Mouse (Mus musculus) hindbrain, embryonic 14.5 days (tissue): ENCODE data around the gene B9d2. TPM values are rescaled to one million over a fixed set of nuclear protein-coding genes. Genes with fewer than 3 reads are reported as not detected.

Experiments used
- ATAC-seq: fragments of 200-750 bp; cut with Nextera tagmentation; 2 replicates; pipeline ENCODE4 v1.8.0; 2017; ENCODE audit warnings: moderate number of reproducible peaks, mild to moderate bottlenecking, moderate TSS enrichment, moderate library complexity; ENCODE audit not compliant: low FRiP score
- DNase-seq: peaks from one replicate; pipeline ENCODE4 v3.0.0-alpha.2; 2015; ENCODE audit warnings: low spot score
- H3K27ac ChIP-seq: fragments of 300-500 bp; sonication (generic); 2 replicates; pipeline ENCODE4 v1.5.1; 2014; ENCODE audit warnings: mild to moderate bottlenecking, moderate library complexity
- H3K27me3 ChIP-seq: fragments of 300-500 bp; sonication (generic); 2 replicates; pipeline ENCODE4 v1.6.1; 2014; ENCODE audit warnings: mild to moderate bottlenecking, low read length, mixed read lengths; ENCODE audit not compliant: control insufficient read depth, insufficient read depth
- H3K36me3 ChIP-seq: fragments of 300-500 bp; sonication (generic); replicated peaks from 2 replicates; pipeline ENCODE4 v1.6.1; 2014; ENCODE audit not compliant: control insufficient read depth, insufficient read depth
- H3K4me1 ChIP-seq: fragments of 300-500 bp; sonication (generic); replicated peaks from 2 replicates; pipeline ENCODE4 v1.6.1; 2014; ENCODE audit warnings: antibody characterized with exemption, low read length, mixed read lengths; ENCODE audit not compliant: control insufficient read depth, insufficient read depth
- H3K4me2 ChIP-seq: fragments of 300-500 bp; sonication (generic); replicated peaks from 2 replicates; pipeline ENCODE4 v1.6.1; 2014; ENCODE audit warnings: mild to moderate bottlenecking, moderate library complexity
- H3K4me3 ChIP-seq: fragments of 300-500 bp; sonication (generic); replicated peaks from 2 replicates; pipeline ENCODE4 v1.5.1; 2014; ENCODE audit warnings: mild to moderate bottlenecking, low read length
- H3K9ac ChIP-seq: fragments of 300-500 bp; sonication (generic); 2 replicates; pipeline ENCODE4 v1.6.1; 2014
- H3K9me3 ChIP-seq: fragments of 300-500 bp; sonication (generic); 2 replicates; pipeline ENCODE4 v1.6.1; 2016; ENCODE audit warnings: low read length; ENCODE audit not compliant: control insufficient read depth
- WGBS: fragments of 180-500 bp; shearing (Covaris S2); extraction: QIAGEN DNeasy Blood & Tissue Kit; methylation state at CpG from one replicate; pipeline ENCODE4 v1.1.7; 2014; 5-methylcytosine and 5-hydroxymethylcytosine counted together
- polyA plus RNA-seq: library from polyadenylated mRNA; unstranded; fragments of >200 nt; fragmentation: Nextera tagmentation; extraction: Ambion mirVana; gene quantifications from 2 replicates; pipeline ENCODE4 v1.2.1, GENCODE M21; 2014

B9d2 gene
- polyA plus RNA-seq, 1 experiment from 2014 or later: 42.7 TPM

DNA sequence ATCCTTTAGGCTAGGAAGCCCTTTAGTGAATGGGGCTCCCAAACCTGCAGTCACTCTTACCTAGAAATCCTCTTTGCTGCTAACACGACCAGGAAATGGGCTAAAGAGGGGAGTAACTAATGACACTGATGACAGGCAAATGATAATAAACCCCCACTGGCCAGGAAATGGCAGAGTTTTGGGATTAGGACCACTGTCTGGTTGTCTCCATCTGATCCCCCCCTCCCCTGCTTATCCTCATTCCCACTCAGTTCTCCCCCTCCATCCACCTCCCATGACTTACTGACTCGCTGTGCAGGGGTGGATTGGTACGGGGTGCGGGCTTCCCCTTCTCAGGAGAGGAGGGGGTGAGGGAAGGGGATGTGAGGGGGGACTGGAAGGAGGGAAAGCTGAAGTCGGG is 9.5 kb downstream of the B9d2 start:
- no peak for DNase-seq
- Histone ChIP-seq H3K36me3 (no peaks in the 10 kb centered on the region), H3K4me3 (no peak overlapping the region), H3K27me3 (peaks cover 71% of the 10 kb centered on the region), H3K27ac (no peak overlapping the region), H3K4me1 (peaks cover 10% of the 10 kb centered on the region; the same call in 1 of the 2 replicates), H3K9me3 (no peaks in the 10 kb centered on the region), H3K4me2 (peak overlapping the region; percentile 50; the same call in 1 of the 2 replicates), H3K9ac (no peak overlapping the region)
- ATAC-seq: no peak
- 39% methylated on average over 5 of the region's 5 CpGs for WGBS

DNA sequence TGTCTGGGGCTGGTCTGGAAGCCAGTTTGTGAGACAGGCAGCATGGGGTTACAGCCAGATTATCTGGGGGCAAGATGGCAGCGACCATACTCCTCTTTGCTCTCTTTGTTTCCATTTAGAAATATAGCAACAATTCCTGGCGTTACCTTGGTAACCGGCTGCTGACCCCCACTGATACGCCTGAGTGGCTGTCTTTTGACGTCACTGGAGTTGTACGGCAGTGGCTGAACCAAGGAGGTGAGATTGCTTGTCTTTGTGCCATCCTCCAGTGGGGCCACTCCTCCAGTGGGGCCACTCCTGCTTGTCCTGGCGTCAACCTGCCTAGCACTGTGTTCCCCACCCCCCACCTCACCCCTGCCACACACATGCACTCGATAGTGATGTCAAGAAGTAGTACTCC is 13.5 kb downstream of the B9d2 start:
- DNase-seq (no peak), ATAC-seq (no peak)
- Histone ChIP-seq H3K9ac (no peak overlapping the region), H3K4me1 (no peaks in the 10 kb centered on the region), H3K9me3 (no peaks in the 10 kb centered on the region), H3K4me2 (no peak overlapping the region), H3K36me3 (no peaks in the 10 kb centered on the region), H3K27ac (no peak overlapping the region), H3K4me3 (no peak overlapping the region), H3K27me3 (peaks cover 32% of the 10 kb centered on the region)
- WGBS: 43% methylated on average over 8 of the region's 8 CpGs

GRCm38 (mm10) chr7:25699851-25700250 is 19.3 kb downstream of the B9d2 start:
- H3K27ac ChIP-seq: no peak overlapping the region
- no peaks in the 10 kb centered on the region for H3K9me3 ChIP-seq
- 55% methylated on average over 13 of the region's 13 CpGs for WGBS

DNA sequence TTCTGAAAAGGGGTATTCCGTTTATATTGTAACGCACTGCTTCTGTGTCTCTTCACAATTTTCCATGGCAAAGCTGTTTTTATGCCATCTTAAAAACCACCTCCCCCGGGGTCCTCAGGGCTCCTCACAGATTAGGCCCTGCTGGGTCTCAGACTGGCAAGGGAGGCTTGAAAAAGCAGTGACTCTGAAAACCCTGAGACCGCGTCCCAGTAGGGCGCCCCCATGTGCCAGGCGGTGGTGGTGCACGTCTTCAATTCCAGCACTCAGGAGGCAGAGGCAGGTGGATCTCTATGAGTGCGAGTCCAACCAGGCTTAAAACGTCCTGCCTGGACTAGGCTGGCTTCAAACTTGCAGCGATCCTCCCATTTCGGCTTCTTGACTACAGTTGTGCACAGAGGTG is 20.2 kb downstream of the B9d2 start:
- no peak for ATAC-seq
- Histone ChIP-seq H3K4me2 (no peak overlapping the region), H3K9ac (no peak overlapping the region), H3K27ac (no peak overlapping the region), H3K36me3 (no peaks in the 10 kb centered on the region), H3K4me3 (no peak overlapping the region), H3K9me3 (no peaks in the 10 kb centered on the region), H3K4me1 (peaks cover 17% of the 10 kb centered on the region; the same call in 1 of the 2 replicates), H3K27me3 (0 out of 2 replicates have a peak, but pooled peaks cover 10% of the 10 kb centered on the region)
- 79% methylated on average over 12 of the region's 12 CpGs for WGBS
- DNase-seq: no peak

More at GRCm38 (mm10) chr7:25699851-25700250, 19.3 kb downstream of the B9d2 start:
- Histone ChIP-seq H3K27me3 (0 out of 2 replicates have a peak, but pooled peaks cover 10% of the 10 kb centered on the region), H3K9ac (no peak overlapping the region), H3K36me3 (no peaks in the 10 kb centered on the region), H3K4me2 (no peak overlapping the region), H3K4me1 (peaks cover 10% of the 10 kb centered on the region; the same call in 1 of the 2 replicates), H3K4me3 (no peak overlapping the region)
- no peak for ATAC-seq
- no peak for DNase-seq

- peaks cover 17% of the 10 kb centered on the region; the same call in 1 of the 2 replicates for H3K4me1 ChIP-seq
- no peak overlapping the region for H3K4me2 ChIP-seq
- H3K4me3 ChIP-seq: no peak overlapping the region
- 98% methylated on average over 2 of the region's 2 CpGs for WGBS
- H3K27ac ChIP-seq: no peak overlapping the region
- no peaks in the 10 kb centered on the region for H3K9me3 ChIP-seq
- ATAC-seq (no peak), DNase-seq (no peak)
- H3K9ac ChIP-seq: no peak overlapping the region
- H3K27me3 ChIP-seq: 0 out of 2 replicates have a peak, but pooled peaks cover 10% of the 10 kb centered on the region
- no peaks in the 10 kb centered on the region for H3K36me3 ChIP-seq
Observed at GRCm38 (mm10) chr7:25702350-25702749, 21.8 kb downstream of the B9d2 start.

DNA sequence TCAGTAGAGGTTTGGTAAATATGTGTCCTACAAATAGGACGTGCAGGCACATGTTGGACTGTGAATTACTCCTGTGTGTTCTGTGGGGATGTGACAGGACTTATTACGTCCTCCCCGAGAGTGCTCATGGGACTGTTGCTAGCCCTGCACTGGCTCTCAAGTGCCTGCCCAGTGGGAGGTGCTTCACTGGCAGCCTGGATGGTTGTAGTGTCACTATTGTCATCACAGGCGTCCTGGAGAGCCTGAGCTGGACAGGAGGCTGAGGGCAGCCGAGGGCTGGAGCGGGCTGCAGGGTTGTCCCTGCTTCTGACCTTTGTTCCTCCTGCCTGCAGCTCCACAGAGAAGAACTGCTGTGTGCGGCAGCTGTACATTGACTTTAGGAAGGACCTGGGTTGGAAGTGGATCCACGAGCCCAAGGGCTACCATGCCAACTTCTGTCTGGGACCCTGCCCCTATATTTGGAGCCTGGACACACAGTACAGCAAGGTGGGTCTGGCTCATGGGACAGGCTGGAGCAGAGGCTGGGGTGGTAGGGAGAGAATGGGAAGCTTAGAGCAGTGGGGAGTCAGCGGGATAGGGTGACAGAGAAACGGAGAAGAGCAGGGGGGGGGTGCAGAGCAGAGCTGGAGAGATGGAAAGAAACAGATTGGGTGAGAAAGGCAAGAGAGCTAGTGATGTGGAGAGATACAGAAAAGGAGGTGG is 23.4 kb downstream of the B9d2 start:
- peak overlapping the region; percentile 28 for H3K4me3 ChIP-seq
- 0 out of 2 replicates have a peak, but pooled peaks have one; percentile 21 for ATAC-seq

DNA sequence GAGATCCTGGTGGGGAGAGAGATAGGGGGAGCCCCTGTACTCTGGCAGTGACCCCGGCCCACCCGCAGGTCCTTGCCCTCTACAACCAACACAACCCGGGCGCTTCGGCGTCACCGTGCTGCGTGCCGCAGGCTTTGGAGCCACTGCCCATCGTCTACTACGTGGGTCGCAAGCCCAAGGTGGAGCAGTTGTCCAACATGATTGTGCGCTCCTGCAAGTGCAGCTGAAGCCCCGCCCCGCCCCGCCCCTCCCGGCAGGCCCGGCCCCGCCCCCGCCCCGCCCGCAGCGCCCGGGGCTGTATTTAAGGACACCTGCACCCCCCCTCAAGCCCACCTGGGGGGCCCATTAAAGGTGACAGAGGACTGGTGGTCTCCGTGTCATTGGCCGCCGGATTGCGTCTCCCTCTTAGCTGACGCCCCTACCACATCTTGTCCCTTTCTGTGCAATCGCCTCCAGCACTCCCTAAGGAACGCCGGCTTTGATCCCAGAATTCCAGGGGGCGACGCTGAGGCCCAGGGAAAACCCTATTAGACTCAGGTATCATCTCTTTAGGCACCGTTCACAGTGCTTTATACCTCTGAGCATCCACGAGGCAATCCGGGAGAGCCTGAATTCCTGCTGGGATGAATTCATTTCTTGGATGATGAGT is 24.3 kb downstream of the B9d2 start:
- Histone ChIP-seq H3K4me1 (peaks cover 17% of the 10 kb centered on the region; the same call in 1 of the 2 replicates), H3K9ac (peak overlapping the region; percentile 53), H3K4me3 (peak overlapping the region; percentile 28), H3K9me3 (no peaks in the 10 kb centered on the region), H3K36me3 (no peaks in the 10 kb centered on the region), H3K27ac (peak overlapping the region; percentile 1; the same call in 1 of the 2 replicates), H3K4me2 (peak overlapping the region; percentile 66), H3K27me3 (0 out of 2 replicates have a peak, but pooled peaks cover 10% of the 10 kb centered on the region)
- peak; percentile 61; the same call in 1 of the 2 replicates for ATAC-seq
- 5% methylated on average over 37 of the region's 37 CpGs for WGBS
- no peak for DNase-seq

More for the DNA sequence above, 23.4 kb downstream of the B9d2 start:
- Histone ChIP-seq H3K27ac (no peak overlapping the region), H3K9me3 (no peaks in the 10 kb centered on the region), H3K27me3 (0 out of 2 replicates have a peak, but pooled peaks cover 10% of the 10 kb centered on the region), H3K4me2 (peak overlapping the region; percentile 66), H3K9ac (peak overlapping the region; percentile 53; the same call in 1 of the 2 replicates), H3K4me1 (peaks cover 17% of the 10 kb centered on the region; the same call in 1 of the 2 replicates), H3K36me3 (no peaks in the 10 kb centered on the region)
- WGBS: 21% methylated on average over 10 of the region's 10 CpGs
- DNase-seq: no peak

DNA sequence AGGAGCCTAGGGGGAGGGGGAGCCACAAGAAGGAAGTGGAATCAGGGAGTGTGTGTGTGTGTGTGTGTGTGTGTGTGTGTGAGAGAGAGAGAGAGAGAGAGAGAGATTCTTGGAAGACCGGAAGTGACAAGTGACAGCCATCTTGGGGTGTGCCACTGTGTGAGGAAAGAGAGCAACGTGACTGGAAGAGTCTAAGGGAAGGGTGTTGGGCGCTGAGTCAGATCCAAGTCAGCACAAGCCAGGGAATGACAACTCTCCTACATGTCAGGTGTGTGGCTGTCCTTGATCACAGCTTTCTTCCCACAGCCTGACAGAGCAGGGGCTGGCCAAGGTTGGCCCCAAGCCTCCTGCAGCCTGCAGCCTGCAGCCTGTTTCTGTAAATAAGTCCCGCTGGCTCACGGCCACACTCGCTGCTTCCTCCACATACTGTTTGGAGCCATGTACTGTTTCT is 25.2 kb downstream of the B9d2 start:
- H3K4me3 ChIP-seq: no peak overlapping the region
- H3K9ac ChIP-seq: no peak overlapping the region
- no peak overlapping the region for H3K4me2 ChIP-seq
- 0 out of 2 replicates have a peak, but pooled peaks cover 10% of the 10 kb centered on the region for H3K27me3 ChIP-seq
- no peaks in the 10 kb centered on the region for H3K9me3 ChIP-seq
- no peak for ATAC-seq
- no peaks in the 10 kb centered on the region for H3K36me3 ChIP-seq
- peaks cover 26% of the 10 kb centered on the region for H3K4me1 ChIP-seq
- no peak overlapping the region for H3K27ac ChIP-seq
- 69% methylated on average over 6 of the region's 6 CpGs for WGBS
- DNase-seq: no peak

- ATAC-seq: no peak
- WGBS: 72% methylated on average over 7 of the region's 7 CpGs
- H3K9ac ChIP-seq: no peak overlapping the region
Observed at GRCm38 (mm10) chr7:25706578-25707170, 26.1 kb downstream of the B9d2 start.

More at GRCm38 (mm10) chr7:25706578-25707170, 26.1 kb downstream of the B9d2 start:
- H3K4me2 ChIP-seq: no peak overlapping the region
- H3K27ac ChIP-seq: no peak overlapping the region
- no peak for DNase-seq
- no peak overlapping the region for H3K4me3 ChIP-seq
- peaks cover 29% of the 10 kb centered on the region for H3K4me1 ChIP-seq
- 0 out of 2 replicates have a peak, but pooled peaks cover 10% of the 10 kb centered on the region for H3K27me3 ChIP-seq
- H3K36me3 ChIP-seq: no peaks in the 10 kb centered on the region
- H3K9me3 ChIP-seq: no peaks in the 10 kb centered on the region
